Mouse (Mus musculus) limb, embryonic 12.5 days (tissue): ENCODE data around the gene Kif22. TPM values are rescaled to one million over a fixed set of nuclear protein-coding genes. Genes with fewer than 3 reads are reported as not detected.
"Not testable (repeated sequence)": the region's sequence is repeated elsewhere in the genome, so short reads cannot be mapped to it uniquely, and the experiment has no call there.

Source experiments
- ATAC-seq: fragments of 200-750 bp; cut with Nextera tagmentation; 2 replicates; pipeline ENCODE4 v1.8.0; 2017; ENCODE audit warnings: low read depth, moderate TSS enrichment; ENCODE audit not compliant: insufficient number of reproducible peaks, insufficient read depth, low FRiP score, low TSS enrichment
- H3K27ac ChIP-seq: fragments of 300-500 bp; sonication (generic); 2 replicates; pipeline ENCODE4 v1.5.1; 2016; ENCODE audit warnings: mild to moderate bottlenecking, moderate library complexity
- H3K27me3 ChIP-seq: fragments of 300-500 bp; sonication (generic); 2 replicates; pipeline ENCODE4 v1.6.1; 2016; ENCODE audit warnings: mild to moderate bottlenecking, moderate library complexity
- H3K36me3 ChIP-seq: fragments of 300-500 bp; sonication (generic); 2 replicates; pipeline ENCODE4 v1.6.1; 2016; ENCODE audit warnings: mild to moderate bottlenecking, moderate library complexity
- H3K4me1 ChIP-seq: fragments of 300-500 bp; sonication (generic); replicated peaks from 2 replicates; pipeline ENCODE4 v1.6.1; 2016
- H3K4me2 ChIP-seq: fragments of 300-500 bp; sonication (generic); 2 replicates; pipeline ENCODE4 v1.6.1; 2016; ENCODE audit warnings: mild to moderate bottlenecking, moderate library complexity
- H3K4me3 ChIP-seq: fragments of 300-500 bp; sonication (generic); replicated peaks from 2 replicates; pipeline ENCODE4 v1.5.1; 2016; ENCODE audit warnings: mild to moderate bottlenecking
- H3K9ac ChIP-seq: fragments of 300-500 bp; sonication (generic); replicated peaks from 2 replicates; pipeline ENCODE4 v1.6.1; 2016; ENCODE audit warnings: mild to moderate bottlenecking, moderate library complexity
- H3K9me3 ChIP-seq: fragments of 300-500 bp; sonication (generic); 2 replicates; pipeline ENCODE4 v1.6.1; 2016; ENCODE audit warnings: mild to moderate bottlenecking, moderate library complexity
- WGBS: fragments of 180-500 bp; shearing (Covaris S2); methylation state at CpG from one replicate; pipeline ENCODE4 v1.1.7; 2016; 5-methylcytosine and 5-hydroxymethylcytosine counted together
- polyA plus RNA-seq: library from polyadenylated mRNA; unstranded; fragments of >200 nt; fragmentation: Nextera tagmentation; extraction: Ambion mirVana; gene quantifications from 2 replicates; pipeline ENCODE4 v1.2.1, GENCODE M21; 2016

The Kif22 gene
- polyA plus RNA-seq: 157 and 161 TPM in 2 replicates

GRCm38 (mm10) chr7:127041851-127042672, at the start of gene Kif22:
TSS of gene Kif22 (minus strand) at chr7:127042471.
- H3K27ac ChIP-seq: peak within 1 kb of the TSS; percentile 76; the same call in 1 of the 2 replicates
- peak within 1 kb of the TSS; percentile 82 for H3K4me2 ChIP-seq
- H3K36me3 ChIP-seq: peaks cover 22% of the 10 kb centered on the region
- WGBS: under 1% methylated on average over 53 of the region's 53 CpGs
- peak within 1 kb of the TSS; percentile 83 for H3K9ac ChIP-seq
- ATAC-seq: peak; percentile 75; the same call in 1 of the 2 replicates
- H3K27me3 ChIP-seq: no peaks in the 10 kb centered on the region
- peak within 1 kb of the TSS; percentile 86 for H3K4me3 ChIP-seq
- H3K9me3 ChIP-seq: no peaks in the 10 kb centered on the region
- peaks cover 17% of the 10 kb centered on the region for H3K4me1 ChIP-seq

GRCm38 (mm10) chr7:127091114-127091896, 49.0 kb upstream of the Kif22 start, which contains the start of gene AI467606:
TSS of gene AI467606 (plus strand) at chr7:127091359.
- Histone ChIP-seq H3K27me3 (no peaks in the 10 kb centered on the region; the same call in 1 of the 2 replicates), H3K4me2 (peak within 1 kb of the TSS; percentile 21), H3K36me3 (no peaks in the 10 kb centered on the region), H3K27ac (no peak within 1 kb of the TSS), H3K4me1 (peaks cover 18% of the 10 kb centered on the region), H3K4me3 (no peak within 1 kb of the TSS), H3K9ac (no peak within 1 kb of the TSS), H3K9me3 (no peaks in the 10 kb centered on the region)
- ATAC-seq: no peak
- WGBS: 55% methylated on average over 16 of the region's 16 CpGs

- peaks cover 18% of the 10 kb centered on the region for H3K4me1 ChIP-seq
- 87% methylated on average over 19 of the region's 20 CpGs for WGBS
- H3K36me3 ChIP-seq: no peaks in the 10 kb centered on the region
- H3K27ac ChIP-seq: no peak overlapping the region
- H3K9ac ChIP-seq: no peak overlapping the region
- H3K27me3 ChIP-seq: no peaks in the 10 kb centered on the region; the same call in 1 of the 2 replicates
- H3K4me2 ChIP-seq: 0 out of 2 replicates have a peak overlapping the region, but pooled peaks have one; percentile 21
- ATAC-seq: no peak
- H3K4me3 ChIP-seq: no peak overlapping the region
- H3K9me3 ChIP-seq: no peaks in the 10 kb centered on the region
These were observed 48.2 kb upstream of the Kif22 start for GRCm38 (mm10) chr7:127090154-127091113.

GRCm38 (mm10) chr7:127088901-127089845, 46.9 kb upstream of the Kif22 start:
- H3K9me3 ChIP-seq: no peaks in the 10 kb centered on the region
- WGBS: 23% methylated on average over 27 of the region's 27 CpGs
- H3K4me1 ChIP-seq: peaks cover 18% of the 10 kb centered on the region
- H3K27me3 ChIP-seq: no peaks in the 10 kb centered on the region; the same call in 1 of the 2 replicates
- no peak for ATAC-seq
- no peak overlapping the region; the same call in 1 of the 2 replicates for H3K9ac ChIP-seq
- no peaks in the 10 kb centered on the region for H3K36me3 ChIP-seq
- H3K4me3 ChIP-seq: peak overlapping the region; percentile 16
- H3K4me2 ChIP-seq: peak overlapping the region; percentile 50
- no peak overlapping the region for H3K27ac ChIP-seq

- Histone ChIP-seq H3K9ac (no peak overlapping the region), H3K4me2 (no peak overlapping the region), H3K36me3 (no peaks in the 10 kb centered on the region), H3K27me3 (no peaks in the 10 kb centered on the region; the same call in 1 of the 2 replicates), H3K4me1 (peaks cover 18% of the 10 kb centered on the region), H3K4me3 (no peak overlapping the region), H3K27ac (no peak overlapping the region), H3K9me3 (no peaks in the 10 kb centered on the region)
- WGBS: 85% methylated on average over 3 of the region's 3 CpGs
- ATAC-seq: no peak
These were observed 45.8 kb upstream of the Kif22 start for GRCm38 (mm10) chr7:127088083-127088482.

- ATAC-seq, H3K27ac ChIP-seq, H3K36me3 ChIP-seq, H3K9me3 ChIP-seq, H3K4me3 ChIP-seq, H3K9ac ChIP-seq, H3K4me2 ChIP-seq, H3K27me3 ChIP-seq: not testable (repeated sequence)
- peaks cover 18% of the 10 kb centered on the region for H3K4me1 ChIP-seq
- WGBS: 83% methylated on average over 6 of the region's 6 CpGs
These were observed 45.2 kb upstream of the Kif22 start, which contains the start of gene Zg16 for GRCm38 (mm10) chr7:127087278-127088010. TSS of gene Zg16 (minus strand) at chr7:127087328.

- not testable (repeated sequence) for H3K27me3 ChIP-seq
These were observed 43.5 kb upstream of the Kif22 start for GRCm38 (mm10) chr7:127085751-127086150.

GRCm38 (mm10) chr7:127084794-127085193, 42.5 kb upstream of the Kif22 start:
- Histone ChIP-seq H3K4me3 (no peak overlapping the region), H3K27me3 (no peaks in the 10 kb centered on the region; the same call in 1 of the 2 replicates), H3K4me2 (no peak overlapping the region), H3K36me3 (no peaks in the 10 kb centered on the region), H3K9ac (no peak overlapping the region), H3K27ac (no peak overlapping the region), H3K4me1 (peaks cover 9% of the 10 kb centered on the region), H3K9me3 (no peaks in the 10 kb centered on the region)
- no peak for ATAC-seq
- WGBS: 71% methylated on average over 2 of the region's 2 CpGs

More at GRCm38 (mm10) chr7:127085751-127086150, 43.5 kb upstream of the Kif22 start:
- H3K36me3 ChIP-seq, H3K9me3 ChIP-seq, H3K4me3 ChIP-seq, H3K4me2 ChIP-seq, H3K9ac ChIP-seq, H3K4me1 ChIP-seq, H3K27ac ChIP-seq, ATAC-seq: not testable (repeated sequence)
- WGBS: 49% methylated on average over 6 of the region's 6 CpGs

- H3K9me3 ChIP-seq: no peaks in the 10 kb centered on the region
- H3K36me3 ChIP-seq: no peaks in the 10 kb centered on the region
- no peaks in the 10 kb centered on the region for H3K27me3 ChIP-seq
- H3K4me2 ChIP-seq: no peak overlapping the region
- no peak overlapping the region for H3K27ac ChIP-seq
- H3K4me3 ChIP-seq: no peak overlapping the region
- WGBS: 84% methylated on average over 4 of the region's 4 CpGs
- no peak overlapping the region for H3K9ac ChIP-seq
- H3K4me1 ChIP-seq: peaks cover under 1% of the 10 kb centered on the region; the same call in 1 of the 2 replicates
- ATAC-seq: no peak
These were observed 41.4 kb upstream of the Kif22 start for GRCm38 (mm10) chr7:127083689-127084088.
